Mouse (Mus musculus) left cerebral cortex, postnatal 14 days (tissue): ENCODE measurements around the gene Fbxl21. TPM values are rescaled to one million over a fixed set of nuclear protein-coding genes. Genes with fewer than 3 reads are reported as not detected.

Experiments used
- DNase-seq, 2 experiments: peaks; one replicate each; pipeline ENCODE4 v3.0.0; 2021 to 2022; ENCODE audit warnings: low spot score in 2 of 2, mixed read lengths in 1 of 2
- intact Hi-C: fragments of 180-260 bp; cut with DNase I; formaldehyde crosslinking; loops from one replicate; pipeline ENCODE4 v1.15.1; 2025
- long read RNA-seq, 2 experiments: library from polyadenylated mRNA; stranded (forward); transcript quantifications; one replicate each; pipeline ENCODE4 v2.0.0; 2021
- total RNA-seq, 2 experiments: library from RNA; stranded (reverse); gene quantifications; 2 replicates each; pipeline ENCODE4 v1.2.3; 2021

The Fbxl21 gene
- 1 to 10 TPM; 3.1 to 4.0 TPM for total RNA-seq
- long read RNA-seq, experiment 1, partial matches to known transcripts = 0 of 1 reads
- long read RNA-seq, experiment 1, other reads (novel, unspliced or antisense) = 0 of 1 reads
- long read RNA-seq, experiment 2, partial matches to known transcripts = 1 of 1 reads
- long read RNA-seq, experiment 2, other reads (novel, unspliced or antisense) = 0 of 1 reads

DNA sequence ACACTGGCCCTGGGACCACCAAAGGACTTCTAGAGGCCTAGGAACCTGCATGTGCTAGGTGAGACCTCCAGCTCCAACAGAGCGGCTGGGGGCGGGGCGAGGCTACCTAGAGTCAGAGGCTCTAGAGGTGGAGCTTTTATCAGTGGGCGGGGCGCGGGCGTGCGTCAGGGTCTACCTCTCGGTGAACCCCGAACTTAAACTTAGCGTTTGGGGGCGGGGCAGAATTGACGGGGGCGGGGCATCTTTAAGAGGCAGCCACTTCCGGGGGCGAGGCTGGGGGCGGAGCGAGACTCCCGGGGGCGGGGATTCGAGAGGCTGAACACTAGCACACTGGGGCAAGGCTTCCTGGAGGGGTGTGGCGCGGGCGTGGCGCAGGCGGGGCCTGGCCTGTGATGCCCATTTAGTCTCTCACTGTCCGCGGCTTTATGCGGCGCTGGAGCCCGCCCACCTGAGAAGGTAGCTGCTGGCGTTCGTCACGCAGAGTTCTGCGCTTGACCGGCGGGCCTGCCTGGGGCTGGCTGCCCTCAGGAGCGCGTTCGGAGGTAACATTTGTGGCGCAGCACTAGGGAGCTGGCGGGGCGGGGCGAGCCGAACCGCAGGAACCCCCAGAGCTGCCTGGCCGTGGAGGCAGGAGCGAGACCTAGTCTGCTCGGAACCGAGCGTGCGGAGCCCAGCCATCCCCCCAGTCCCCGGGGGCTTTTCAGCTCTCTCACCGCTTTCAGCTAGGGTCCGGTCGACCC, at the start of gene Fbxl21:
Gene Fbxl21 (plus strand): TSS at position 392 of the 740 bp plus-strand sequence.
- peak; percentile 85 to 89 for DNase-seq
- intact Hi-C loops = no loop called here

DNA sequence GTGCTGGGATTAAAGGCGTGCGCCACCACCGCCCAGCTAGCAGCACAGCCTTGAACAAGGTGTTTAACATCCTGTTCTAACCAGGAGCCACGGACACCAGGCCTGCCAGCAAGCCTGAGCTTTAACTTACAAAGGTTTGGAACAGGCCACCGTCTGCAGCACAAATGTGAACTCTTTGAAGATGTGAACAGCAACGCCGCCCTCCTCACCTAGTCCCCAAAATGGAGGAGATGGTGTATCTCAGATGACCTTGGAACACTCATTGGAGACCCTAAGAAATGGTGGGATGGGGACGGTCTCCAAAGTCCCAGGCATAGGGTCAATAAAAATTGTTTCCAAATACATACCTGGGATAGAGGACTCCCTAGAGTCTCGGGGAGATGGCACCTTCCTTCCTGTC, 49.6 kb upstream of the Fbxl21 start:
- intact Hi-C loops = loop anchor here (10.0 kb wide), 3 partner anchors 182 to 332 kb away; partner anchors contain the start of gene Gm45623
- no peak for DNase-seq

DNA sequence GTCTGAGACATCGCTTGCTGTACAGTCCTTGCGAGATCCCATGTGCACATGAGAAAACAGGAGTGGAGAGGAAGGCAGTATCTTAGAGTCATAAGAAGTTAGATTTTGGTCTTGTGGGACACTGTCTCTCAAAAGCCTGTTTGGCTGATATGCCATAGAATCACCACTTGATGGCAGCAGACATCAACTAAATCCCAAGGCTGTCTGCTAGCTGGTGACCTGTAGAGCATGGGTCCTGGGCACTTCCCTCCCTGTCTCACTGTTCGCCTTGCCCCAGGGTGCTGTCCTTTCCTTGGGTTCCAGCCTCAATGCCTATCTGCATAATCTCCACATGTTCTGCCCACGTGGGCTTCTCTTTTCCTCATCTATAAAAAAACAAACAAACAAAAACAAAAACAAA, 46.9 kb upstream of the Fbxl21 start:
- peak; percentile 48 to 50 for DNase-seq
- intact Hi-C loops = loop anchor here (5.0 to 10.0 kb wide), 4 partner anchors 179 to 787 kb away; partner anchors contain the start of gene Gm45623

DNA sequence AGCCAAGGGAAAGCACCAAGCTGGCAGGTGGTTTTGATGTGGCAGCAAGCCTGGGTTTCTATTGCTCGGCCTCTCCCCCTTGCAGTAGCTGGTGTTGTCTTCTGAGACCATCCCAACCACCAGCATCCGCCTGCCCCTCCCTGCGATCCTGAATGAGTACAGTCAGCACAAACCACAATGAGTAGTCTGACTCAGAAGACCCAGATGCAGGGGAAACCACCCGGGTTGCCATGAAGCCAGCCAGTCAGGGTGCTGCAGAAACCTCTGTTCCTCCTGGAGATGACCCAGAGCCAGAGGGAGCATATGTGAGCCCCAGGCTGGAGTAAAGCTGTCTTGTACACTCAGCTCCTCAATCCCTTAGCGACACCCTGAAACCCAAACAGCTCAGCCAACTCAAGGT, 45.5 kb upstream of the Fbxl21 start:
- intact Hi-C loops = loop anchor here (5.0 to 10.0 kb wide), 4 partner anchors 178 to 786 kb away; partner anchors contain the start of gene Gm45623
- DNase-seq = peak in 1 of 2 experiments; percentile 20

DNA sequence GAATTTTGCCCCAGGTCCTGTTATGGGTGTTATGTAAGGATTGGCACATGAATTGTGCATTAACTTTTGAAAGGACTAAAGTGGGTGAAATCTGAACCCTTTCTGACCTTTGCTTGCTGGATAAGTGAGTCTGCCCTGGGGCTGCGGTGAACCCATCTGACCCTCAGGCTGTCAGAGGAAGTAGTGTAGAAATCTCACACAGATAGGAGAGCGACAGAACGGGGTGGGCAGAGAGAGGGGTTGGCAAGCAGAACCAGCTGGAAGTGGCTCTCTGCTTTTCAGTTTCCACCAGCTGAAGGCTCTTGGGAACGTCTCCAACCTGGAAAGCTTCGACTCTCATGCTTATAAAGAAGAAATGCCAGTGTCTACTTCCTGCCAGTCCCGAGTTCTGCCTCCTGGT, 45.0 kb upstream of the Fbxl21 start:
- peak; percentile 67 to 82 for DNase-seq
- intact Hi-C loops = loop anchor here (5.0 to 10.0 kb wide), 4 partner anchors 178 to 785 kb away; partner anchors contain the start of gene Gm45623

DNA sequence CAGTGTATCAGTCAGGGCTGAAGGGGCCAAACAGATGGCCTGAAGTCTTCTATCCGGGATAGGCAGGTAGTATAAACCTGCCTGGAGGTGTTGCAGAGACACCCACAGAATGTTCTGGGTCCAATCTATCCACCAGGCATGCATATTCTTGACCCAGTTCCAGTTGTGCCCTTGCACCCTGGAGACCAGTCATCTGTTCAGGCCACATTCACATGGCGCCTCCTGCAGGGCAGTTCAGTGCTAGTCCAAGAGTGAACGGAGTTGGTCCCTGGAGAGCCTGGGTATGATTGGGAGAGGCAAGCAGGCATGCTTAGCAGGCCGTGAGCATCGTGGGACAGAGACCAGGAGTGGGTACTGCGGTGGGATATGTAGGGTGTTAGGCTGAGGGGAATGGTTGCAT, 44.2 kb upstream of the Fbxl21 start:
- no peak for DNase-seq
- intact Hi-C loops = loop anchor here (5.0 to 10.0 kb wide), 4 partner anchors 177 to 784 kb away; partner anchors contain the start of gene Gm45623

DNA sequence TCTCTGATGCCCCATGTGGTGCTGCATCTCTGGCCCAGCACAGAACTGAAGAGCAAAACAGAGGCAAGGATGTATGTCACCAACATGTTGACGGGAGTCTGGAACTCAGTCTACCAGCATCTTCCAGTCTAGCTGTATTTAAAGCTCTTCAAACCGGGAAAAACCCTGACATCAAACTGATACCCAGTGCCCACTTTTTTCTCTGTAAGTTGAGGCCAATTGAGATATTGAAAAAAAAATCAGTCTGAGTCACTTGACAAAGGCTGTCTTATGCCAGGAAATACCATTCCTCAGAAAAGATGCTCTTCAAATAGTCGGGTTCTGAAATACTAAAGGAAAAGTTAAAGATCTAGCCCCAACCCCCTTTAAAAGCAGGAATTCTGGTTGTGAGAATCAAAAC, 40.1 kb upstream of the Fbxl21 start, which contains the start of gene Il9:
Gene Il9 (minus strand): TSS at position 101 of the 400 bp plus-strand sequence.
- DNase-seq = no peak
- intact Hi-C loops = no loop called here

DNA sequence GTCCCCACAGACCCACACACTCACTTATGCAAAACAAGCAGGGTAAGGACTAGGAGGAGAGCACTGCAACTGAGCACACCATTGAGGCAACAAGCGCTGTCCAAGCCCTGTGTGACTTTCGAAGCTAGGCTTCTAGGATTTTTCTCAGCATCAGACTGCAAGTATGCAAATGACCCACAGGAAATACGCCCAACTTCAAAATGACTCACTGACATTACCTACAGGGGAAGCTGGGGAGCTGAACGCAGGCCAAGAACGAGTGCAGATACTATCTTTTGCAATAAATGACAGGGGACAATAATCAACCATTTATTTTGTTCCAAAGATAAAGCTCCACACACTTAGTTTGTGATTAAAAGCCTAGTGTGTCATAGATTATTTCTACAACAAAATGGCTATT, 34.3 kb upstream of the Fbxl21 start:
- intact Hi-C loops = no loop called here
- DNase-seq = no peak

DNA sequence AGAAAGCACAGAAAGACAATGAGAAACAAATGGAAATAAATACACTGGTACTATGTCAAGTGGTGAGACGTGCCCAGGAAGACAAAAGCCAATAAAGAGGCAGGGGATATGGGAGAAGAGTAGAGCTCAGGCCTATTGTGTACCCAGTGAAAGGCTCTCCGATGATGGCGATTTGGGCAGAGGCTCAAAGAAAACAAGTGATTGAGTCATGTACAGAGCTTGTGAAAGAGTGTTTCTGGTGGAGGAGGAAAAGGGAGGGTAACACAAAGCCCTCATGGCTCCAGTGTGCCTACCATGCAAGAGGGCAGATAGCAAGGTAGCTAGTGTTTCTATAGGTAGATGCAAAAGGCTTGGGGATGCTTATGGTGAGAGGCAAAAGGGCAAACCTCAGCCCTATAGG, 27.8 kb upstream of the Fbxl21 start:
- intact Hi-C loops = no loop called here
- DNase-seq = no peak

DNA sequence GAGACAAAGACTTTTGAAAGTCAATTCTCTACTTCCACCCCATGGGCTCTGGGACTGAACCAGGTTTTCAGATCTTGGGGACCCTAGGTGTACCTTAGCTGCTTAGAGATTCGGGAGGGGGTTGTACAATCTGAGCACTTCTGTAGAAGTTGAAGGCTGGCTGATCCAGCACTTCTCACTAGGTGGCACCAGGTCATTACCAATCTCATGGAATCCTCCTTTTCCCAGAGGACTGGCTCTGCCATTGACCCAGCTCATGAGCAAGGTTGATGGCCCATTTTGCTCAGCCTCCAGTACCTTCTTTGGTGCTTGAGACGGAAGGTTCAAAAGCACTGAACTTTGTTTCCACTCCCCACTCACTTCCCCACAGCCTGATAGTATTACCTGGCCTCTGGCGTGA, 22.1 kb upstream of the Fbxl21 start:
- intact Hi-C loops = no loop called here

DNA sequence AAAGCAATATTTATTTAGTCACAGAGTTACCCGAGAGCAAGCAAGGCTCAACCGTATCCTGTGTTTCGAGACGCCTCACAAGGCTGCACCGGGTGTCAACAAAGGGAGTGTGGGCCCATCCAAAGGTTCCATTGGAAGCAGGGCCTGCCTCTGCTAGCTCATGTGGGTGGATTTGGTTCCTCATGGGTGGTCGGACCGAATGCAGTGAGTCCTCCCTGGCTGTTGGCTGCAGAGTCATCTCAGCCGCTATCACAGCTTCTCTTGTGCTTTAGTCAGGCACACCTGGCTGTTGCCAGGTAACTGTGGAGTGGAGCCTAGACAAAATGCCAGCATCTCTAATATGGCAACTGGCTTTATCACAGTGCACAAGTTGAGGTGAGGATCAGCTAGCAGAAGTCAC, 21.6 kb upstream of the Fbxl21 start:
- intact Hi-C loops = no loop called here
- DNase-seq = no peak

More for the DNA sequence above, 22.1 kb upstream of the Fbxl21 start:
- DNase-seq = no peak

DNA sequence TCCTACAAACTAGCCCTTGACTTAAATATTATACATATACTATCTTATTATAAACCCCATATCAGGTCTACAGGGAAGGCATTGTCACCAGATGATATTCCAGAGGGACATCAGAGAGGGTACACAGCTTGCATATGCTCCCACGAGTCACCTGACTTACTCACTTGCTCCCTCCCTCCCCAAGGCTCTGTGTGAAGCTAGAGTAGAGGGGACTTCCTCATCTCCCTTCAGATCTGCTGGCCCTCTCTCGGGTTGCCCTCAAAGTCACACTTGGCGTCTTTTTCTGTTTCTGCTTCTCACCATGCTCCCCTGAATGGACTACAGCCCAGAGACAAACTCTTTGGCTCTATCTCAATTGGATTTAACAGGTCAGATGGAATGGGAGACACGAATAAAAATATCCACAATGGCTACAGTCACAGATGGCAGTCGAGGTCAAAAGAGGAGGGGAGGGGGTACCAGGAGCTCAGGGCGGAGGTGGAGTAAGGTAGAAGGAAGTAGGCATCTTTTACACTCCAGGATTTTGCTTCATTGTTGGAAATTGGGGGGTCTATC, 20.3 kb upstream of the Fbxl21 start:
- intact Hi-C loops = no loop called here
- DNase-seq = no peak

DNA sequence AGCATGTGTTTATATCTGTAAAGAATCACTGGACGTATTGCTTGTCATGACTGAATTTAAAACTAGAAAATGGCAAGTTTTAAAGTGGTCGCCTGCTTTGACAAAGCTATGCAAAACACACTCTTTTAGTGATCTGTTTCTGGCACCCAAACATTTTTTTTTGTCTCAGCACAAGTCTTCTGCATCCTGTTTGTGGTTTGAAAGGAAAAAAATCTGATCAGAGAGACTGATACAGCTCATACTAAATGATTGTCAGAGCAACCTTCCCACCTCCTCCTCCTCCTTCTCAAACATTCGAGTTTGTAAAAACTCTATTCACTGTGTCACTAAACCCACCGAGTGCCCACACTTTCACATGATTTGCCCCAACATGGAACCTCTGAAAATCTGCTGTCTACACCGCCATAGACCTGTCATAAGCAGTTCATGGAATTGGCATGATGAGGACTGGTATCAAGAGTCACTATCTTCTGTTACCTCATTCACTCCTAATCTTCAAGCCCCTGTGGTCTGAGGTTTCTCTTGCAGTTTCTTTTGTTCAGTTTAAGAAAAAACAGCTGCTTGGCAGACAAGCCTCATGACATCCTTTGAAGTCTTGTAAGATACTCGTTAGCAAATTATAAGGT, 15.3 kb upstream of the Fbxl21 start:
- intact Hi-C loops = no loop called here
- DNase-seq = no peak

DNA sequence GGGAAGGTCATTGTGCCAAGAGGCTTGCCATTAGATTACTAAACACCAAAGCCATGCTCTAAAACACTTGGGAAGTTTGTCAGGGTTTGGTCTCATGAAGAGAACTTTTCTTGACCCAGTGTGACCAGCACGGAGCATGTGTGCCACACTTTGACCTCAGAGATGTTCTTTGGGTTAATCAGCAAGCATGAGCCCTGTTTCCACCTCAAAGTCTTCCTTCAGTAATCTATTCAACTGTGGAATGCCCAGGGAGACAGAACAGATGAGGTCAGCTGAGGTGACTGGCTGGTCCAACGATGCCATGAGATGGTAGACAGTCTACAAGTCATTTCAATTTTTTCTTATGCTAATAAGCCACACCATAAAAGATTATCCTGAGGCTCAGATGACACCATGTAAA, 12.5 kb upstream of the Fbxl21 start:
- DNase-seq = no peak
- intact Hi-C loops = no loop called here

DNA sequence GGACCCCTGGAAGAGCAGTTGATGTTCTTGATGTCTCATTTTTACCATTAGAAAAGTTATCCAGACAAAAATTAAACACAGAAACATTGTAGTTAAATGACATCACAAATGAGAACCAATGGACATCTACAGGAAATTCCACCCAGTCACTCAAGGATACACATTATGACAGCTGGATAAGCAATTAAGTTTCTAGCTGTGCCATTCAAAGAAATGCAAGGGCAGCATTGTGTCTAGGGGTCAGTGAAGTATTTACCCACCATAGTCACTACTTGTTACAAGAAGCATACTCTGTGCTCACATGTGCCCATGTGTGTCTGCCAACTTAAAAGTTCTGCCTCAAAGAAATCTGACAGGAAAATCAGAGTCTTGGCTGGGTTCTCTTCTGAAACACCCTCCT, 8.7 kb upstream of the Fbxl21 start:
- intact Hi-C loops = no loop called here
- DNase-seq = no peak

DNA sequence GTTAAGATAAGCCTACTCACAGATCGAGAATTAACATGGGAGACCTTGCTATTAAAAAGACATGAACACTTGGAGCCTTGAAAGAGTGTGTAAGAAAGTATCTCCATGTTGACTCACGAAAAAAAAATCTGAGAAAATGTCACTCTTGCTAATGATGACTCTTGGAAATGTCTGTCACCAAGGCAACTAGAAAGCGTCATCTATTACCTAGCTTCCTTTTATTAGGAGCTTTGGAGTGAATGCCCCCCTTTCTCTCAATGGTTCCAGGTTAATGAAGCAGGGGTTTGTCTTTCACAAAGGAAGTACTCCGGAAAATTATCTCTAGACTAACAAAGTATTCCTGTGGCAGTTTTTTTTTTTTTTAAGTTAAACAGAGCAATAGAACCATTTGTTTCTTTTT, 6.0 kb upstream of the Fbxl21 start:
- intact Hi-C loops = no loop called here
- DNase-seq = no peak

DNA sequence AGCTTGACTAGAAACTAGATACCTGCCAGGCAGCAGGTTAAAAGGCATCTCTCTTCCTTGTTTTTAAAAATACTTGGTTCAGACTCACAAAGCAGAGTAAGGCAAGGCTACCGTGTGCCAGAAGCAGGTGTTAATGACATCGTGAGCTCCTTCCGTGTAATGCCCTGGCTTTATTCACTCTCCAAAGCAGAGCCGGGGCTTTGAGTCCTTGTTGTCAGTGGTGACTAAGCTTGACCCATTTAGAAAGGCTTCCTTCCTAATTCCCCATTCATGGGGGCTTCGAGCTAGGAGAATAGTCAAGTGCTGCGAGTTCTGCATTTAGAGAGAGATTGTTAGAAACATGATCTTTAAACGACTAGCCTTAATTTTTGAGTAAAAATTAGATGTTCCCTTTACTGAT, 5.5 kb upstream of the Fbxl21 start:
- intact Hi-C loops = no loop called here
- no peak for DNase-seq

DNA sequence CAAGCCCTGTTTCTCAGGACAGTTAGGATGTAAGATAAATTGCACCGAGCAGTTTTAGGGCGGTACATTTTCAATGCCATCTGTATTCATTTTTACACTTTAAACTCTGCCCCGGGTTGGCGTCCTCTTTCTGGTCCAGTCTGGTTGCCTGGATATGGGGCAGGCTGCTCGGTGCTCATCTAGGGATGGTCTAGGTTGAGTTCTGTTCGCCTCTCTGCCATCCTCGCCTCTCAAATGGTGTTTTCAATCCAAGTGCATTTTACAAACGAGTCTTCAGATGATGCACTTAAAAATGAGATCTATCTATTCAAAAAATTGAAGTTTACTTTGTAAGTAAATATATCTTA, 522 bp downstream of the Fbxl21 start:
- intact Hi-C loops = no loop called here
- no peak for DNase-seq

DNA sequence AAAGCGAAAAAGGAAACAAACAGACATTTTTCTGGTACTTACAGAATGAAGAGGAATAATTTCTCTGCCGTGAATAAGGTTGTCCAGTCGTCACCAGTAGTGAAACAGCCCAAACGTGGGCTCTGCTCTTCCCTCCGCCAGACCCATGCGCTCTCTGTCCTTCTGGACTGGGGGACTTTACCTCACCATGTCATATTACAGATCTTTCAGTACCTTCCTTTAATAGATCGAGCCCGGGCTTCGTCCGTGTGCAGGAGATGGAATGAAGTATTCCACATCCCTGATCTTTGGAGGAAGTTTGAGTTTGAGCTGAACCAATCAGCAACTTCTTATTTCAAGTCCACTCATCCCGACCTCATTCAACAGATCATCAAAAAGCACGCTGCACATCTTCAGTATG, 4.6 kb downstream of the Fbxl21 start:
- intact Hi-C loops = no loop called here
- no peak for DNase-seq

DNA sequence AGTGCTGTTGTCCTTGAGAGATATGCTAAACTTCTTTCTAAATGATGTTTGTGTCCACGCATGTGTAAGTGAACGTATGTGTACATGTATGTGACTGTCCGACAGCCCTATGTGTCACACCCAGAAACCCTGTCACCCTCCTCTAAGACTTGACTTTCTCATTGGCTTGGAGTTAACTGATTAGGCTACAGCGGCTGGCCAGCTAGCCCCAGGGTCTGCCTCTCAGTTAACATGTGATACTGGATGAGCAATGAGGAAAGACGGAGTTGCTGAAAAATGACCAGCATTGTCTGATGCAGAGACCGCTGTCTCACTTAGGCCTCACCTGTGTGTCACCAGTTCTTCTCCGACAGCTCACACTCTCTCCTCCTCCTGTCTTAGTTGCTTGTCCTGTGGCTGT, 5.6 kb downstream of the Fbxl21 start:
- intact Hi-C loops = no loop called here
- no peak for DNase-seq
